Mouse (Mus musculus) embryonic facial prominence, embryonic 14.5 days (tissue): ENCODE results near the gene Olfr147. TPM values are rescaled to one million over a fixed set of nuclear protein-coding genes. Genes with fewer than 3 reads are reported as not detected.

Source experiments
- polyA plus RNA-seq: library from polyadenylated mRNA; unstranded; fragments of >200 nt; fragmentation: Nextera tagmentation; extraction: Ambion mirVana; gene quantifications from 2 replicates; pipeline ENCODE4 v1.2.1, GENCODE M21; 2014

Gene Olfr147
- polyA plus RNA-seq, 1 experiment from 2014 or later = not detected

Other genes starting within 250 kb of the Olfr147 start
- gene Olfr891, start 220.9 kb upstream of the Olfr147 start, polyA plus RNA-seq = not detected in 2 replicates
- not detected in 2 replicates for gene Olfr893, start 193.3 kb upstream of the Olfr147 start, polyA plus RNA-seq
- 0.07 TPM in 1 of 2 replicates, not detected in the other for gene Olfr894, start 183.6 kb upstream of the Olfr147 start, polyA plus RNA-seq
- not detected in 2 replicates for gene Olfr143, start 148.9 kb upstream of the Olfr147 start, polyA plus RNA-seq
- gene Olfr895, start 133.8 kb upstream of the Olfr147 start, polyA plus RNA-seq = not detected in 2 replicates
- gene Olfr896-ps1, start 110.6 kb upstream of the Olfr147 start, polyA plus RNA-seq = not detected in 2 replicates
- gene Olfr25, start 72.6 kb upstream of the Olfr147 start, polyA plus RNA-seq = 0.07 TPM in 1 of 2 replicates, not detected in the other
- gene Olfr898, start 53.3 kb upstream of the Olfr147 start, polyA plus RNA-seq = not detected in 2 replicates
- gene Olfr250, start 34.8 kb upstream of the Olfr147 start, polyA plus RNA-seq = 0.06 TPM in 1 of 2 replicates, not detected in the other
- not detected in 2 replicates for gene Olfr251, start 24.6 kb upstream of the Olfr147 start, polyA plus RNA-seq
- not detected in 2 replicates for gene Olfr901, start 27.8 kb downstream of the Olfr147 start, polyA plus RNA-seq
- gene Olfr902, start 46.0 kb downstream of the Olfr147 start, polyA plus RNA-seq = not detected in 2 replicates
- 0.06 TPM in 1 of 2 replicates, not detected in the other for gene Olfr904, start 61.4 kb downstream of the Olfr147 start, polyA plus RNA-seq
- gene Olfr905, start 69.4 kb downstream of the Olfr147 start, polyA plus RNA-seq = 0.13 TPM in 1 of 2 replicates, not detected in the other
- not detected in 2 replicates for gene Olfr906, start 85.4 kb downstream of the Olfr147 start, polyA plus RNA-seq
- not detected in 2 replicates for gene Olfr907, start 94.1 kb downstream of the Olfr147 start, polyA plus RNA-seq
- gene Olfr911-ps1, start 119.9 kb downstream of the Olfr147 start, polyA plus RNA-seq = not detected in 2 replicates
- gene Olfr910, start 136.2 kb downstream of the Olfr147 start, polyA plus RNA-seq = 0.08 TPM in 1 of 2 replicates, not detected in the other
- gene Olfr912, start 178.5 kb downstream of the Olfr147 start, polyA plus RNA-seq = 0.04 TPM in 1 of 2 replicates, not detected in the other
- not detected in 2 replicates for gene Olfr913, start 191.1 kb downstream of the Olfr147 start, polyA plus RNA-seq
- not detected in 2 replicates for gene Olfr914, start 203.4 kb downstream of the Olfr147 start, polyA plus RNA-seq